Mouse (Mus musculus) heart, adult 18-20 months (tissue): ENCODE results near the gene Mgarp. TPM values are rescaled to one million over a fixed set of nuclear protein-coding genes. Genes with fewer than 3 reads are reported as not detected.
A peak's percentile ranks its signal among the peaks of the same experiment; 100 is the strongest.
"Not testable (repeated sequence)": the region's sequence is repeated elsewhere in the genome, so short reads cannot be mapped to it uniquely, and the experiment has no call there.

Source experiments
- DNase-seq, 2 experiments: peaks; one replicate each; pipeline ENCODE4 v3.0.0; 2021 to 2022; ENCODE audit warnings: mixed read lengths in 1 of 2
- total RNA-seq, 2 experiments: library from RNA; stranded (reverse); gene quantifications; 2 replicates each; pipeline ENCODE4 v1.2.3; 2021

The Mgarp gene
- total RNA-seq, 2 experiments from 2014 or later: 0.31 to 0.35 TPM

DNA sequence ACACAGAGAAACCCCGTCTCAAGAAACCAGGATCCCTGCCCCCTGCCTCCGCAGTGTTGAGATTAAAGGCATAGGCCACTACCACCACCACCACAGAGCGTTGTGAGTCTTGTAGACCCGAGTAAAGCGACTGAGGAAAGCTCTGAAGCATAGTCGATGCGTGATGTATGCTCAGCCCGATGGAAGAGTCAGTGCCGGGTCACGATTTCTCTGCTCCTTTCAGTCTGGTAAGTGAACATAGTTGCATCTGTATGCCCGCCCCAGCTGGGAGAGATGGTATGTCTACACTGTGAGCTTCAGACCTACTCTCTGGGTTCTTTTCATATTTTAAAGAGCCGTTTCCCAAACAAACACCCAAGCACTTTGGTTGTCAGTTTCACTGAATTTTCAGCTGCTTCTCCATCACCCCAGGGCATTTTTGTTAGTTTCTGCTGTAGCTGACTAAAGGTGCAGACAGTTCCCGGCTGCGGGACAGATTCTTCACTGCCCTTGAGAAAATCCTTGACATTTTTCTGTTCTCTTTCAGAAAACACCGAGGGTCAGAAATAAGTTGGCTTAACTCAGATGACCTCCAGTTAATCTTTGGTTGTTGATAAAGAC, 1.3 kb upstream of the Mgarp start:
- DNase-seq: no peak

DNA sequence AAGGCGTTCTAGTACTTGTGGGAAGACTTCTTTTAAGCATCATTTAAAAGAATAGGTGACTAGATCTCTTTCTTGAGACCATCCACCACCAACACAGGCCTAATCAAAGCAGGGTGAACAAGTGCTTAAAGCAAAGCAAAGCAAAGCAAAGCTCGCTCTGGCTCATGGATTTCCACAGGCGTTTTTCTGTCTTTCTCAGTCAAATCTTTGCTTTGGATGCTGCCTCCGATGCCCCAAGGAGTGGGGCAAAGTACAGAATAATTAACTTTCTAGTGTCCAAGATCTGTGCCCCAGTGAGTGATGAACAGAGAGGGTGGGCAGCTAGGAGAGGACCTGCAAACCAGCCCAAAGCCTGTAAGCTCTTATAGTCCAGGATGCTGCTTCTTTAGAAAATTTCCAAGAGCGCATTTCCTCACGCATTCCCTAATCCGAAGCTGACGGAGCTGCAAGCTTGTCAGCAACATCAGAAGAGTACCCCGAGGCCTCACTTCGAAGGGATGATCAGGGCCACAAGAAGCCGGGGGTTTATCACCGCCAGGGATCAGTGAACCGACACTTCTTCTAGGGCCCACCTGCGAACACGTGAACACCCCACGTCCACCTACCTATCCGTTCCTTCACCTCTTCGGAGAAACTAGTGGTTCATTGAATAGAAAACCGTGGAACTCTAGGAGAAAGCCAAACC, 935 bp downstream of the Mgarp start:
- DNase-seq: no peak

DNA sequence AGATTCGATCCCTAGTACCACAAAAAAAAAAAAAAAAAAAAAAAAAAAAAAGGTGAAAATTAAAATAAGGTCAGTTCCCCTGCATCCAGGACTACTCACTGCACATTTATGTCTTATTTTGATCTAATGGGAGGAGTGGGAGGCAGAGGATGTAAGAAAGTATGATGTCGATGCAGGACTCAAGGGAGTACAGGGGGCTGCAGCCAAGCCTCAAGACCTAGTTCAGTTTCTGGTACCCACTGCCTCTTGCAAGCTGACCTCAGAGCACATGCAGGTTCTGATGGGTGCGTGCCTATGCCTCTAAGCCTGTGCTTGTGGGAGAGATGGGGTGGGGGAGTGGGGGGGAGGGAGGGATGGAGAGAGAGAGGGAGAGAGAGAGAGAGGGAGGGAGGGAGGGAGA, 1.7 kb downstream of the Mgarp start:
- no peak for DNase-seq

DNA sequence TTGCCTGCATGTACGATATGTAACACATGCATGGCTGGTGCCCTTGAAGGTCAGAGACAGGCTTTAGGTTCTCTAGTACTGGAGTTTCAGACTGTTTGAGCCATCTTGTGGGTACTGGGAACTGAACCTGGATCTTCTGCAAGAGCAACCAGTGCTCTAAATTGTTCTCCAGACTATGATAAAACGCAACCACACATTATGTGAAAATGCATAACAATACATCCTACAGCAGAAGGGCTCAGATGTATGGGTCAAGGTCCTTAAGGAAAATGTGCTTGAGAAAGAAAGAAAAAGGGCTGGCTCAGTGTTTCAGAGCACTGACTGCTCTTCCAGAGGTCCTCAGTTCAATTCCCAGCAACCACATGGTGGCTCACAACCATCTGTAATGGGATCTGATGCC, 2.9 kb downstream of the Mgarp start:
- no peak for DNase-seq

DNA sequence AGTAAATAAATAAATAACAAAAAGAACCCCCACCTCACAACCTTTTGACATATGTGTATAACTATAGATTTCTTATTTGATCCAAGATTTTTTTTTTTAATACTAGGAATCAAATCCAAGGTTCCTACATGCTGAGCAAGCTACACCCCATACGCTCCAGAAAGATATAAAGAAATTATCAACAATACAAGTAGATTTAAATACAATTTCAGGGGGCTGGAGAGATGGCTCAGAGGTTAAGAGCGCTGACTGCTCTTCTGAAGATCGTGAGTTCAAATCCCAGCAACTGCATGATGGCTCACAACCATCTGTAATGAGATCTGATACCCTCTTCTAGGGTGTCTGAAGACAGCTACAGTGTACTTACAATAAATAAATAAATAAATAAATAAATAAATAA, 3.5 kb downstream of the Mgarp start:
- DNase-seq: not testable (repeated sequence)

DNA sequence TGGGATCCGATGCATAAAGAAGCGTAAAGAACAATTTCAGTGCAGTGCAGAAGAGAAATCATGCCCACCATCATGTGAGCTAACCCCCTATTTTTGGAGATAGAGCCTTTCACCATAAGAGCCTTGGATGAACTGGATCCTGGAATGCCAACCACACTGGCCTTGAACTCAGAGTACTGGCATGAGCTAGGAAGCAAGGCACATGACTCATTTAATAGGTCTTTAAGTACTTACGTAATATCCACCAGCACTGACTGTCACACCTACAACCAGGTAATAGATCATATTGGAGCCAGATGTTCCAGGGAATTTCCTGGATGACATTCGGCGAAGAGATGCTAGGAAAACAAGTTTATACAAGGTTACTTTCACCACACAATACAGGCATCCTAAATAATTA, 4.9 kb downstream of the Mgarp start:
- no peak for DNase-seq

DNA sequence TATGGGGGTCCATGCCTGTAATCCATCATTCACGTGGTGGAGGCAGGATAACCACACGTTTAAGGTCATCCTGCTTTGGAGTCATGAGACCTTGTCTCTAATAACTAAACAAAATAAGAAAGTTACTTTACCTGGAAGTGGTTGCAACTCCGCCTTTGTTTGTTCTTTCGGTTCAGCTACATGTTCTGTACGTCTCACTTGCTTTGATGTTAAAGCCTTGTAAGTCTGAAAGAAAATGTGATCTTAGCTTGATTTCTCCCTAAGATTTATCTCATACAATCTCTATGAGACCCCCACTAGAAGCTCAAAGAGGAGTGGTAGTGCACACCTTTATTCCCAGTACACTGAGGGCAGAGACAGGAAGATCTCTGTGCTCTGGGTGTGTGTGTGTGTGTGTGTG, 5.4 kb downstream of the Mgarp start:
- no peak for DNase-seq

DNA sequence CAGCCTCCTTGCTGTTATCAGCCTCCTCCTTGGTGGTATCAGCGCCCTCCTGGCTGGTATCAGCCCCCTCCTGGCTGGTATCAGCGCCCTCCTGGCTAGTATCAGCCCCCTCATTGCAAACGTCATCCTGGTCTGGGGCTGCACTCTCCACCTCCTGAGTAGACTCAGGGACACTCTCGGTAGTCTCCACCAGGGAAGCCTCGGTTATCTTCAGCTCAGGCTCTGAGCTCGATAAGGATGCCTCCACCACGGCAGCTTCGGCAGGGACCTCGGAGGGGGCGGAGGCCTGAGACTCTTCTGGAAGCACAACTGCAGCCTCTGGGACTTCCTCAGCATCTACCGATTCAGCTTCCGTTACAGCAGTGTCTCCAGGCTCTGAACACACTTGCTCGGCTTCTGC, 7.6 kb downstream of the Mgarp start:
- DNase-seq: no peak

DNA sequence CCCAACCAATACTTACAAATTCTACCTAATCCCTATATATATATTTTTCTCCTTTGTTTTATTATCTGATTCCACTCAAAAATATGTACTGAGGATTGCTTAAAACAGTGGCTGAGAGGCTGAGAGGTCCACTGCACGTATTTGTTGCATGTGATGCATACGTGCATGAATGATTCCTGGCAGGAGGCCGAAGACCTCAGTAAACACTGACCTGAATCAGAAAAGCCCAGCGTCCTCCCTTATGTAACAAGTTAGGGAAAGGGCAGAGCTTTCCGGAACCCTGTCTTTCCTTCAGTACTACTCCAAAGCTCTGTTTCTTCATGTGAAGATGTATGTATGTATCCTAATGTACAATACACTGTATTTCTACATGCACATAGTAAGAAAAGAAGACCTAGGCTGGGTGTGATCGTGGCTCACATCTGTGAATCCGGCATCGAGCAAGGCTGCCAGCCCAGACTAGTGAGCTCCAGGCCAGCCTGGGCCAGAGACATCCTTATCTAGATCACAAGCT, 8.6 kb downstream of the Mgarp start:
- no peak for DNase-seq

DNA sequence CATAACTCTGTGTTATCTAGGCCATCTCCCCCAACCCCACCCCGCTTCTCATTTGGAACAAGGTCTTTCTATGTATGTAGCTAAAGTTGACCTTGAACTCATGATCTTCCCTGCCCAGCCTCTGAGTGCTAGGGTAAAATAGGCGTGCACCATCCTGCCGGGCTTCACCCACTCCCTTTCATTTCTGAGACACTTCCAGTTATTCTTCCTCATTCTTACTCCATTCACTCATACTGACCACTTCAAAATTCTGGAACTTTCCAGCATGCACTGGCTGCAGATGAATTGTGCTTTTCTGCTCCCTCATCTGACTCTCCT, 9.4 kb downstream of the Mgarp start:
- DNase-seq: no peak

DNA sequence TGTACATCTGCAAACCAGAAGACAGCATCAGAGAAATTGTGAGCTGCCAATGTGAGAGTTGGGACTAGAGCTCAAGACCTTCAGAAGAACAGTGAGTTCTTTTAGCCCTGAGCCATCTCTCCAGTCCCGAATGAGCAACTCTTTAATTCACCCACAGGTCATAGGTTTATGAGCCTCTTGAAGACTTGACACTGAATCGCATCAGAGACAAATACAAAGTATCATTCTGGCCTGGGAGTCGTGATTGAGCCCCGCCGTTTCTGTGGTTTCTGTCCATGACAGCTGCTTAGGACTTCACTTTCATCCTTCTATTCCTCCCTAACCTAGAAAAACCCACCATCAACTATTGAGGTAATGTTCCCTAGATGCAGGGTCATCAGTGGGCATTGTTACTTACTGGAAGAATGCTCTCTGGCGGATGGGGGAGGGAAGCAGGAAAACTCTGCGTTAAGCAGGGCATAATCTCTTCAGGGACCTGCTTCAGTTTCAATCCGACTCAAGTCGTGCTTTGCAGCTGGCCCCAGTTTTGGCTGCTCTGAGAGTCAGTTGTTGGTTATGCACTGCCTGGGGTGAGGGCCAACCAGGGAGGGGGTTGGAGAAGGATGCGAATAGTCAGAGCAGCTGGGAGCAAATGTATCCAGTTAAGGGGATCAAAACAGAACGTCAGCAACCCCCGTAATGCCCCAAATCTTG, 10.0 kb downstream of the Mgarp start:
- peak; percentile 57 to 59 for DNase-seq

DNA sequence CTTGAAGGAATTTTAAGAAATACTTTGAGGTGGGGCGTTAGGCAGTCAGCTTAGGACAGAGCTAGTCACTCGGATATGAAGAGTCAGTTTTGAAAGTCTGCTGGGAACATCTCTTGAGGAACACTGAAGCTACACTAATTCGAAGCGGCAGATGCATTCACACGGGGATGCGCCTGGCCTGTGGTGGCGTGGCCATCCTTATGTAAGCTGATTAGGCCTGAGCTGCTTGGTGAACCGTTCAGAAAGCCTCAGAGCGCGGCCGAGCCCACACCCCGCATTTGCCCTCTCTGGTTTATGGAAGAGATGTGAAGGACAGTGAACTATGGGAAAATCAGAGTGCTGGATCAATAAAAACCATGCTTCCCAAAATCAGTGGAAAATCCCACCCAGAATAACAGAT, 13.1 kb downstream of the Mgarp start:
- no peak for DNase-seq

DNA sequence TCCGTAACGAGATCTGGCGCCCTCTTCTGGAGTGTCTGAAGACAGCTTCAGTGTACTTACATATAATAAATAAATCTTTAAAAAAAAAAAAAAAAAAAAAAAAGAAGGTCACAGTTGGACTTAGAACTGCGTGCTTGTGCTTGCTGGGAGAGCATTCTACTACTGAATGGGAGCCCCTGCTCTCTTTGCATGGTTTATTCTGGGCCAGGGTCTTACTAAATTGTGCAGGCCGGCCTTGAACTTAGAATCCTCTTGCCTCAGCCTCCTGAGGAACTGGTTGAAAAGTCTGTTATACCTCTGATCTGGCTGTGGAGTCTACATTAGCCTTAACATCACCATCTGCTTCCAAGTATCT, 15.9 kb downstream of the Mgarp start:
- DNase-seq: peak in 1 of 2 experiments; percentile 22

DNA sequence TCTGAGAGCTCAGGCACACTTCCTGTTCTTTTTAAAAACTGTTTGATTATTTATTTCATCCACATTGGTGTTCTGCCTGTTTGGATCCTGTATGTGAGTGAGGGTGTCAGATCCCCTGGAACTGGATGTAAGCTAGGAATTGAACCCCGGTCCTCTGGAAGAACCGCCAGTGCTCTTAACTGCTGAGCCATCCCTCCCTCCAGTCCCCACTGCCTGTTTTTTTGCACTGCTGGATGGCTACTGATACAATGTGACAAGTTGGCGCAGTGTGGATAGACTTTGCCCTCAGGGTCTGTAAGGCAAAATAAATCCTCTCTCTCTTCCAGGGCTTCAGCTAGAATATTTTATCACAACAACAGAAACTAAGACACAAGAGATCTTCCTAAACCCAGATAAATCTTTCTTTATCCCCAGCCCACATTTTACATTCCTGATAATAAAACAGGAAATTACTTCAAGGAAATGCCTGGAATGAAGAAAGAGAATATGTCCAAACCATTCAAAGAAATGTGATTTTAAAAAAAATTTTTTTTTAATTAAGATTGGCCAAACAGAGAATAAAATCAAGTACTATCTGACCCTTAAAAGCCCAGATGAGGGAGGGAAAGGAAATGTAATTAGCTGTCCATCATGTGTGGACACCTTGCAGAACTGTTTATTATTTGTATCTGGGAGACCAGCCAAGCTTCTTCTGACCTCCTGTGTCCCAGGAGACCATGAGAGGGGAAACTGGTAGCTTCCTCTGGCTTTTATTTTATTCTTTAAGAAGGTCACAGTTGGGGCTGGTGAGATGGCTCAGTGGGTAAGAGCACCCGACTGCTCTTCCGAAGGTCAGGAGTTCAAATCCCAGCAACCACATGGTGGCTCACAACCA, 16.5 kb downstream of the Mgarp start:
- peak in 1 of 2 experiments; percentile 56 for DNase-seq

DNA sequence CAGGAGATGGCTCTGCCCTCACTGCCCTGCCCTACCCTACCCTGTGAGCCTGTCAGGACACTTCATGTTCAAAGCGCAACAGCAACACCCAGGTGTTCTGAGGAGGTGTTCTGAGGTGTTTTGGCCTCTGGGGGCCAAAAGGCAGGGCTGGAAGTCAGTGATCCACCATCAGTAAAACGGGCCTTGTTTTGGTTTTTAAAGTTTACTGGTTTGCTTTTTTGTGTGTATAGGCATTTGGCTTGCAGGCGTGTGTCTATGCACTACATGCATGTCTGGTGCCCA, 17.9 kb downstream of the Mgarp start:
- no peak for DNase-seq

DNA sequence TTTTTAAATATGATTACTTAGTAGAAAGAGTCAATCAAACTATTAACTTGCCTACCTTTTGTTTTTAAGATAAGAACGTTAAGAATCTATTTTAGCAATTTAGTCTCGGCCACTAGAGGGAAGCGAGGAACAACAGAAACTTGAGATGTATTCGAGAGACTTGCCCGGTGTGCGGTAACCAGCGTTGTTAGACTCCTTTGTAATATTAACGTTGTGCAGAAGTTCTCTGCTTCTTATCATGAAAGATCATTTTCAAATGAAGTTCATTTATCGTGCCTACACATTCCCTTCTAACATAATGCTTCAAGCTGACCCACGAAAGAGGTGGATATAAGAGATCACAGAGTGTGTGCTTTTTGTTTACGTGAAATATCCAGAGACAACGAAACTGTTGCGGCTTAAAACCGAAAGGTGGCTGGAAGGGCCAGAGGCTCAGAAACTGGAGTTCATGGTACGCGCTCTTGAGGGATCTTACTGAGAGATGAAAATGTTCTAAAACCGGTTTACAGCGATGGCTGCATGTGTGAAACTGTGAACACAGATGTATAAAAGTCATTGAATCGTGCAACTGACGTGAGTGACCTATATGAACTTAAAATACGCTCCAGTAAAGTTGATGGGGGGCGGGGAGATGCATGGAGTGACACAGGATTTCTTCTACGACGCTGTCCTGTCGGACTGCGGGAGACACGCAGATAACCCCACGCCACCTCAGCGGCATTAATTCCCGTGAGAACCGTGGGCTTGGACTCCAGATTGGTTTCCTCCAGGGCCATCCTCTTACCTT, 18.5 kb downstream of the Mgarp start:
- DNase-seq: peak; percentile 38 to 58

DNA sequence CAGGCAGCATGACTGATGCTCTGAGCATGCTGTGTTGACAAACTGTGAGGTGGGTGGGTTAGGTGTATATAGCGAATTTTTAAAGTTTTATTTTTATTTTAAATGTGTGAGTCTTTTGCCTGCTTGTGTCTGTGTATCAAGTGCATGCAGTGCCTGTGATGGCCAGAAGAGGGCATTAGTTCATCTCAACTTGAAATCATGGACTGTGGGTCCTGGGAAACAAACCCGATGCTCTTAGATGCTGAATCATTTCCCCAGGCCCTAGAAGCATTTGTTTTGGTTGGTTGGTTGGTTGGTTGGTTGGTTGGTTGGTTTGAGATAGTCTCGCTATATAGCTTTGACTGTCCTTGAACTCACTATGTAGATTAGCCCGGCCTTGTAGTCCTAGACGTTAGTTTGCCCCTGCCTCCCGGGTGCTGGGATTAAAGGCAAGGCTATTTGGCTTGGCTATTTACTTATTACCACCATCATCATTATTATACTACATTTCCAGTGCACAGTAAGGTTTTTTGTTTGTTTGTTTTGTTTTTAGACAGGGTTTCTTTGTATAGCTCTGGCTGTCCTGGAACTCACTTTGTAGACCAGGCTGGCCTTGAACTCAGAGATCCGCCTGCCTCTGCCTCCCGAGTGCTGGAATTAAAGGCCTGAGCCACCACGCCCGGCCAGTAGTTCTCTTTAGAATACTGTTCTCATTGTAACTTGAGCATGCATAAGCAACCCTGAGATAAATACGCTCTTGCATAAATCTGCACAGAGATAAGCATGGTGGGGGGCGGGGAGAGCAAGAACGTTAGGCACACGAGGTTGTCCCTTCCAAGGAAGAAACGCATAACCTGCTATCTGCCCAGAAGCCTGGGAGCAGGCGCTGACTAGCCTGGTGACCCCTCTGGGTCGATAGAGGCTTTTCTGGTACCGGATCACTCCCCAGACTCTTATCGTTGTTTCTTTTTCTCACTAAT, 21.0 kb downstream of the Mgarp start:
- peak; percentile 37 to 74 for DNase-seq

DNA sequence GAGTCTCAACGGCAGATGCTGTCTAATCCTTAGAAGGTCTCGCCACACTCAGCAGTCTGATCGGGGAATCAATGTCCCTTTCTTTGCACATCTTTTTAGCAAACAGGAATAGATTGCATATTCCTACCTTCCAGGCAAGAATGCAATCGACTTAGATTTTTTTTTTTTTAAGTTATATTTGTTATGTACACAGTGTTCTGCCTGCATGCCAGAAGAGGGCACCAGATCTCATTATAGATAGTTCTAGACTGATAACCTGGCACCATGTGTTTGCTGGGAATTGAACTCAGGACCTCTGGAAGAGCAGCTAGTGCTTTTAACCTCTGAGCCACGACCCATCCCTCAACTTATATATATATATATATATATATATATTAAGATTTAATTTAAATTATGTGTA, 23.0 kb downstream of the Mgarp start:
- DNase-seq: no peak

DNA sequence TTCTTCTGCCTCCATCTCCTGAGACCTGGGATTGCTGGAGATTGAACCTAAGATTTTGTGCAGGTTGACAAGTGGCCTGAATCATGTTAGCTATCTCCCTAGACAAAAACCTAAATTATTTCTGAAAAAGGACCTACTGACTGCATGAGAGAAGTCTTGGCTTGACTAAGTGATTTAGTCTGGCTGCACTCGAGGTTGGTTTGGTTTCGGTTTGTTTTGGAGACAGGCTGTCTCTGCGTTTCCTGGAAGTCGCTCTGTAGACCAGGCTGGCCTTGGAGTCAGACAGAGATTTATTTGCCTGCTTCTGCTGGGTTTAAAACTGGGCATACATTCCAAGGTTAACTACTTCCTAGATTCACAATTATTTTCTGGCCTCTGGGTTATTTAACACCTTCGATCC, 23.7 kb downstream of the Mgarp start:
- peak in 1 of 2 experiments; percentile 17 for DNase-seq

DNA sequence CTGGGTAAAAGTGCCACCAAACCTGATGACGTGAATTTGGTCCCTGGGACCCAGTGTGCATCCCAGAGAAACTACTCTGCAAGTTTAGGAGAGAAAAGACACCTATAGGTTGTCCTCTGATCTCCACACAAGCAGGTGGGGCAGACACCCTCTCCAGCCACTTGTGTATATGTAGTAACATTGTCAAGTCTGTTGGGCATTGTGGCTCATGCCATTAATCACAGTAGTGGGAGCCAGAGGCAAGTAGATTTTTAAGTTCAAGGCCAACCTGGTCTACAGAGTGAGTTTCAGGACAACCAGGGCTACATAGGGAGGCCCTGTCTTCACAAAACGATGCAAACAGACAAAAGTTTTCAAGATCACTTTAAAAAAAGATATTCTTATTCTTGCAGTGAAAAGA, 24.7 kb downstream of the Mgarp start:
- no peak for DNase-seq

DNA sequence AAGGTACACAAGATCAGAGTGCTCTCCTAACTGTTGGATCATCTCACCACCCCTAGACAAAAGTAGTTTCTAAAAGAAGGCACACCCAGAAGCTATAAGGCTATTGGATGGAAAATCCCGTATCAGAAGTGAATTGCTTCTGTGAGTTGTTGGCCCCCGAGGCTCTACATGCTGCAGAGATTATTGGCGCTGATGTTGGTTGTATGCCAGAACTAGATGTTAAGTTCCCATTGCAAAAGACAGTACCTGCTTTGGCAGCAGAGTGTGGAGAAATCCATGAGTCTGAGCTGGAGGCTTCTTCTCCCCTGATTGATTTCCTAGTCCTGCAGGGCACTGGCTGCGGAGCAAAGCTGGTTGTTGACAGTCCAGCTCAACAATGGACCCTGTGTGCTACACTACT, 28.5 kb downstream of the Mgarp start:
- no peak for DNase-seq
